Mouse (Mus musculus) small intestine, adult 2 months (tissue): ENCODE data around the gene Olfr961. TPM values are rescaled to one million over a fixed set of nuclear protein-coding genes. Genes with fewer than 3 reads are reported as not detected.

ENCODE experiments used
- H3K27ac ChIP-seq: fragments of 200-500 bp; 2 replicates; pipeline ENCODE4 v1.5.1; 2012; ENCODE audit warnings: low read depth, low read length, control low read depth, inconsistent platforms; ENCODE audit not compliant: insufficient read depth
- H3K27me3 ChIP-seq: fragments of 200-500 bp; 2 replicates; pipeline ENCODE4 v1.6.1; 2012; ENCODE audit warnings: mild to moderate bottlenecking, moderate library complexity, low read length, inconsistent platforms; ENCODE audit not compliant: control insufficient read depth, insufficient read depth
- H3K36me3 ChIP-seq: fragments of 200-500 bp; 2 replicates; pipeline ENCODE4 v1.6.1; 2012; ENCODE audit warnings: mild to moderate bottlenecking, low read length, control low read depth, inconsistent platforms; ENCODE audit not compliant: control insufficient read depth, insufficient read depth
- H3K4me1 ChIP-seq: fragments of 200-500 bp; 2 replicates; pipeline ENCODE4 v1.6.1; 2012; ENCODE audit warnings: low read length, inconsistent platforms, mixed read lengths; ENCODE audit not compliant: control insufficient read depth, insufficient read depth, insufficient read length
- H3K4me3 ChIP-seq: fragments of 200-500 bp; 2 replicates; pipeline ENCODE4 v1.5.1; 2012; ENCODE audit warnings: low read depth, mild to moderate bottlenecking, control low read depth, inconsistent platforms, low read length, moderate library complexity
- CTCF ChIP-seq: fragments of 200-500 bp; IDR thresholded peaks from 2 replicates; pipeline ENCODE4 v1.5.1; 2012; ENCODE audit warnings: low read depth, mild to moderate bottlenecking, control low read depth, inconsistent platforms, low read length, moderate library complexity, mixed read lengths; ENCODE audit not compliant: insufficient replicate concordance, insufficient read length; ENCODE audit errors: extremely low read depth
- POLR2A ChIP-seq: fragments of 200-500 bp; IDR thresholded peaks from 2 replicates; pipeline ENCODE4 v1.6.1; 2012; ENCODE audit warnings: low read depth, mild to moderate bottlenecking, control low read depth, inconsistent platforms, low read length, moderate library complexity
- WGBS: fragments of 180-500 bp; shearing (Covaris S2); methylation state at CpG from one replicate; pipeline ENCODE4 v1.1.7; 2018; 5-methylcytosine and 5-hydroxymethylcytosine counted together
- polyA plus RNA-seq: library from polyadenylated mRNA; depleted of rRNA; stranded (reverse); fragments of >200 nt; gene quantifications from 2 replicates; pipeline ENCODE4 v1.2.3, GENCODE M21; 2012; rRNA removed

Olfr961 gene
- polyA plus RNA-seq, result not detected in 2 replicates

DNA sequence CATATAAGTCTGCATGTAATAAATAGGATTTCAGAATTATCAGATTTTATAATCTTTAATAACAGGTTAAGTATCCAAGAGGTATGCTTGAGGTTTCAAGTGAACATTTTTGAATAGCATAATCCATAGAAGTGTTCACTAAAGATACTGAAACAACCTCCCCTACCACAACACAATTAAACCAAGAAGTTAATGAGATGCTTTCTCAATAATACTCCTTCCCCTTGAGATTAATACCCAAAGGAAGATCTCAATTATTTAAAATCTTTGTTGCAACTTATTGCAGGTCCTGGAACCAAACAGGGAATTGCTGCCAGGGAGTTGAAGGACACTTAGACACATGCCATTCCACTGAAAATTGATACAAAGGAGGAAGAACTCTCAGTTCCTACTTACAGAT is at the start of gene Olfr961:
Gene Olfr961, plus strand, starts transcription at position 301 of the 400 bp plus-strand sequence.
- Histone ChIP-seq H3K27me3 (no peaks in the 10 kb centered on the region), H3K4me3 (no peak within 1 kb of the TSS), H3K36me3 (no peaks in the 10 kb centered on the region)

DNA sequence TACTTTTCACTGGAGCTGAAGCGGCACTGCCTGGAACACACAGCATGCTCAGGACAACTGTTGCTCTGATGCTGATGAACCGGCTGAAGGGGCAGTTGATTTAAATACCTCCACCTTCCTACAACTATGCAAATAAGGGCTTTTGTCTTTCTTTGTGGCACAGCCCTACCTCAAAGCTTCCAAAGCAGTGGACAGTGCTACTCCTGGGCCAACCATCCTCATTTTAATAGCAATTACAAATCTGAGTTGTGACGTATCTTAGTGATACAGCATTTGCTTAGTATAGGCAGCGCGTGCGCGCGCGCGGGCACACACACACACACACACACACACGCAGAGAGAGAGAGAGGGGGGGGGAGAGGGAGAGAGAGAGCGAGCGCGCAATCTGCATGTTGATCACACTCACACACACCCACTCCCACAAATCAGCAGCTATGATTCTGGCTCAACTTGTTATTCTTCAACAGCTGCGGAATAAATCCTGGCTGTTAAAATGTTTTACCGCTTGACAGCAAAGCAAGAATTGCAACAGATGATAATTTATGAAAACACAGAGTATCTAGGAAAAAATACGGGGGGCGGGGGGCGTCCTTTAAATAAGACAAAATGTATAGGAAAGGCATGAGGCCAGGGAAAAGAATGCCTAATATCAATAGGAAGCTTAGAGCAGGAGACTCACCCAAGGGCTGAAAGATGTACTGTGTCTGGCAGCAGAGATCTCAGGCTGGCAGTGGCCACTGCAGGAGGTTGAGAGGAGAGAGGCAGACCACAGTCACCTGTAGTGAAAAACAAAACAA is 42.2 kb upstream of the Olfr961 start:
- H3K4me3 ChIP-seq, result no peak overlapping the region
- WGBS, result 2% methylated on average over 19 of the region's 19 CpGs
- H3K36me3 ChIP-seq, result no peaks in the 10 kb centered on the region
- no peak for TF ChIP-seq CTCF
- TF ChIP-seq POLR2A, result no peak
- H3K27me3 ChIP-seq, result no peaks in the 10 kb centered on the region
- H3K4me1 ChIP-seq, result no peaks in the 10 kb centered on the region
- no peak overlapping the region for H3K27ac ChIP-seq

More for the DNA sequence above, at the start of gene Olfr961:
- no peak for TF ChIP-seq CTCF
- no peak for TF ChIP-seq POLR2A
- no peaks in the 10 kb centered on the region for H3K4me1 ChIP-seq
- no peak within 1 kb of the TSS for H3K27ac ChIP-seq

DNA sequence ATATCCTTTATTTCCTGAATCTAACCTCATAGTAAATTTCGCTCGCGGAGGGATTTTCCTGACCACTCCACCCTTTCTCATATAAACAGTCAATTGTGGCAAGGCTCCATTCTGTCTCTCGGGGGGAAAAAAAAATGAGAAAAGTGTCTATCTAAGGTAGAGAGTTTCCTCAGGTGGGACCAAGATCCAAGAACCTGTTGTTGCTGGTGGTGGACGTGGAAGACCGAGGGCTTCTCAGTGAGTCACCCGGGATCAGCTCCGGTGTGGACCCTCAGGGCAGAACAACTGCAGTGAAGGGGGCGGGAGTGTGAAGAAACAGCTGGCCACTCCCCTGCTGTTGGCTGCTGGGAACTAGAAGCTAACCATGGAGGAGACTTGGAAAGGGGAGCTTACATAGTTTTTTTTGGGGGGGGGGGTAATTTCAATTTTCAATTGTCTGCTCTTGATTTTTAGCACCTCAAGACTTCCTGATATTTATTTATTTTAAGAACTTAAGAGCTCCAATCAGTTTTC is 41.5 kb upstream of the Olfr961 start:
- TF ChIP-seq CTCF (no peak), POLR2A (no peak)
- Histone ChIP-seq H3K4me3 (no peak overlapping the region), H3K27me3 (no peaks in the 10 kb centered on the region), H3K27ac (no peak overlapping the region), H3K4me1 (no peaks in the 10 kb centered on the region), H3K36me3 (no peaks in the 10 kb centered on the region)
- 3% methylated on average over 9 of the region's 9 CpGs for WGBS

DNA sequence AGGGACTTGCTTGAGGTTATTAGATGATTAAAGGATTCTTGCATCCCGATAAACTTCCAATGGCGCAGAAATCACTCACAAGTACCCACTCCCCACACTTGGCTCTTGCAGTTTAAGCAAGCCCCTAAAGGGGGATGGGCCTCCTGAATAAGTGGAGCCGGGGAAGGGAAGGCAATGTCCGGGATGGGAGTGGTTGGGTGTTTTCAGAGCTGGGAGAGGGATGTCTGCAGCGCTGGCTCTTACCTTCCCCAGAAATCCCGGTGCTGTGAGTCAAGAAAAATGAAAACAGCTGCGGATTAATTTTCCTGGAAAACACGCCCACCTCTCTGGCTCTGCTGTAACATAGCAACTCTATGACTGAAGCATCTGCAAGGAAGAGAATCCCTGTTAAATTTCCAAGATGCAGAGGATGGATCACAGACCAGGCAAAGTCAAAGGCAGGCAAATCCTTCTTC is 40.9 kb upstream of the Olfr961 start, which contains the start of gene AW551984:
Gene AW551984, minus strand, starts transcription at position 405 of the 455 bp plus-strand sequence.
- TF ChIP-seq CTCF (no peak), POLR2A (no peak)
- H3K4me1 ChIP-seq, result no peaks in the 10 kb centered on the region
- WGBS, result 2% methylated on average over 8 of the region's 8 CpGs
- no peaks in the 10 kb centered on the region for H3K27me3 ChIP-seq
- H3K36me3 ChIP-seq, result no peaks in the 10 kb centered on the region
- H3K4me3 ChIP-seq, result no peak within 1 kb of the TSS
- H3K27ac ChIP-seq, result no peak within 1 kb of the TSS

DNA sequence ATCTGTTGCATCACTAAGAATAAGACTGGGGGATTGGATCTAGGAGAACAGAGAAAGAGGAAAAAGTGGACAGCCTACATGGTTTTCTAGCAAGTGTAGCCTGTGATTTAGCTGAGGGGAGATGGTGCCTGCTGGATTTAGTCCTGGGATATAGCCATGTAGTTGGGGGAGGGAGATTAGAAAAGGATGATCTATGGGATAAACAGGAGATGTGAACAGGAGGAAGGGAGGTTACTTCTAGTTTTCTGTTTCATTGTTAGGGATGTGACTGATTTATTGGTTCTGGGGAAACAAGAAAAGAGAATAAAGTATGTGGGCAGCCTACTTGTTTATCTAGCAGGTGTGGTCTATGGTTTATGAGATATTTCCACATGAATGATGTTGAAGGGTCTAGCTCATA is 36.4 kb upstream of the Olfr961 start:
- no peaks in the 10 kb centered on the region for H3K27me3 ChIP-seq
- no peaks in the 10 kb centered on the region for H3K36me3 ChIP-seq
- no peak overlapping the region for H3K27ac ChIP-seq
- TF ChIP-seq POLR2A (no peak), CTCF (no peak)
- H3K4me3 ChIP-seq, result no peak overlapping the region
- H3K4me1 ChIP-seq, result no peaks in the 10 kb centered on the region

DNA sequence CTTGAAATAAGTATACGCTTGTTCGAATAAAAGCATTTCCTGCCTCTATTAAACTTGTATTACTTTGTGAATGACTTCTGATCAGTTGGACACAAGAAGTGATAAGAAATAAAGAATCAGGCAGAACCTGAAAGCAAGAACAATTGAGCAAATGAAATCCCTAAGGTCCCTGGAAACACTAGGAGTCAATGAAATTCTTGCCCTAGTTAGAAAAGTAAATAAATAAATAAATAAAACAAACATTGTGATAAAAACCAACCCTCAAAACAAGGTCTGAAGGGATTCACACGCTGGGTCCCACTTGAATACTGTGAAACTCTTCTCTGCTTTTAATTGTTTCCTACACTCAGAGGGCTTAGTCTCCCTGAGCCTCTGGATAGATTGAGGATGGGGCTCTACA is 34.5 kb upstream of the Olfr961 start, which contains the start of gene Olfr148:
Gene Olfr148, plus strand, starts transcription at position 301 of the 400 bp plus-strand sequence.
- no peaks in the 10 kb centered on the region for H3K36me3 ChIP-seq
- H3K4me1 ChIP-seq, result no peaks in the 10 kb centered on the region
- H3K27ac ChIP-seq, result no peak within 1 kb of the TSS
- TF ChIP-seq CTCF, result no peak
- no peak for TF ChIP-seq POLR2A
- 69% methylated on average over 3 of the region's 3 CpGs for WGBS
- no peaks in the 10 kb centered on the region for H3K27me3 ChIP-seq
- no peak within 1 kb of the TSS for H3K4me3 ChIP-seq

DNA sequence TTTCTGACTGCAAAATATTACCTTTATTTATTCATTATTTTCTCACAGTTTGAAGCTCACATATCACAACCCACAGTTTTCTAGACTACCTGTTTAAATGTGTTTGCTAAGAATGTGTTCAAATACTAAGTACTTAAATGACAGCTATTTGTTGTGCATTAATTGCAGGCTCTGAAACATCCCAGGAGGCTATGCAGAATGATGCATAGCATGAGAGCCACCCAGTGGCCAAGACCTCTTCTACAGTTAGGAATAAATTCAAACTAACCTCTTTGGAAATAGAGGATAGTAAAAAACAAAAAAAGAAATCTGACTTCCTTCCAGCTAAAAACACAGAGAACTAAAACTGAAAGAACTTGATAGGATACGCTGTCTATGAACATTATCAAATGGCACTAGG is 32.9 kb upstream of the Olfr961 start:
- TF ChIP-seq POLR2A (no peak), CTCF (no peak)
- no peak overlapping the region for H3K4me3 ChIP-seq
- 67% methylated on average over 1 of the region's 1 CpGs for WGBS
- no peaks in the 10 kb centered on the region for H3K36me3 ChIP-seq
- no peaks in the 10 kb centered on the region for H3K27me3 ChIP-seq
- no peak overlapping the region for H3K27ac ChIP-seq
- no peaks in the 10 kb centered on the region for H3K4me1 ChIP-seq

DNA sequence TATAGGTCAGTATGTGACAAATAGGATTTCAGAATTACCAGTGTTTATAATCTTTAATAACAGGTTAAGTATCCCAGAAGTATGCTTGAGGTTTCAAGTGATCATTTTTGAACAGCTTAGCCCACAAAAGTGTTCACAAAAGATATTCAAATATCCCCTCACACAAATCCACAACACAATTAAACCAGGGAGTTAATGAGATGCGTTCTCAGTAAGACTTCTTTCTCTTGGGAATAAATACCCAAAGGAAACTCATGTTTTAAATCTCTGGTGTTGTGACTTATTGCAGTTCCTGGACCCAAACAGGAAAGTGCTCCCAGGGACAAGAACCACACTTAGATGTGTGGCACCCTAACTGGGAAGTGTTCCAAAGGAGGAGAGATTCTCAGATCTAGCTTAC is 23.8 kb upstream of the Olfr961 start, which contains the start of gene Olfr960:
Gene Olfr960, plus strand, starts transcription at position 301 of the 400 bp plus-strand sequence.
- Histone ChIP-seq H3K4me3 (no peak within 1 kb of the TSS), H3K36me3 (no peaks in the 10 kb centered on the region), H3K27me3 (no peaks in the 10 kb centered on the region), H3K4me1 (no peaks in the 10 kb centered on the region), H3K27ac (no peak within 1 kb of the TSS)
- WGBS, result 71% methylated on average over 1 of the region's 1 CpGs
- TF ChIP-seq POLR2A, result no peak
- no peak for TF ChIP-seq CTCF
